ENCODE assay signal across 8 mouse cellular contexts in genomic region chr10:51553348-51554123, GRCm38 (mm10). TPM values are rescaled to one million over a fixed set of nuclear protein-coding genes. Genes with fewer than 3 reads are reported as not detected.
DNase-seq lines count a peak whose midpoint lies in the region; ATAC-seq and TF ChIP-seq lines count a peak whose summit lies in the region.

No protein-coding gene starts in this region.

- TF ChIP-seq EP300 in lung, postnatal 0 days (IDR thresholded peaks at IDR 0.05), result no peak

- no peaks in the 10 kb centered on the region for H3K36me3 ChIP-seq in forebrain, postnatal 0 days (ENCODE audit: insufficient read depth)
- no peaks in the 10 kb centered on the region for H3K36me3 ChIP-seq in hindbrain, embryonic 10.5 days
- no peaks in the 10 kb centered on the region for H3K36me3 ChIP-seq in lung, postnatal 0 days (ENCODE audit: insufficient read depth, low read length)

- H3K4me1 ChIP-seq in forebrain, postnatal 0 days (ENCODE audit: insufficient read depth), result no peaks in the 10 kb centered on the region
- 0 out of 2 replicates have a peak, but pooled peaks cover 2% of the 10 kb centered on the region for H3K4me1 ChIP-seq in hindbrain, embryonic 10.5 days (replicated peaks)
- no peaks in the 10 kb centered on the region for H3K4me1 ChIP-seq in lung, postnatal 0 days (ENCODE audit: insufficient read depth, low read depth, low read length)

- peak overlapping the region; percentile 29; the same call in 1 of the 2 replicates for H3K9ac ChIP-seq in forebrain, postnatal 0 days
- no peak overlapping the region for H3K9ac ChIP-seq in lung, postnatal 0 days (replicated peaks; ENCODE audit: low read depth)

- no peaks in the 10 kb centered on the region for H3K27me3 ChIP-seq in forebrain, postnatal 0 days (ENCODE audit: insufficient read depth, low read length)
- H3K27me3 ChIP-seq in hindbrain, embryonic 10.5 days (ENCODE audit: insufficient read depth, poor library complexity, severe bottlenecking), result no peaks in the 10 kb centered on the region
- no peaks in the 10 kb centered on the region for H3K27me3 ChIP-seq in lung, postnatal 0 days (replicated peaks; ENCODE audit: insufficient read depth, low read length)

- H3K4me3 ChIP-seq in forebrain, postnatal 0 days (ENCODE audit: low read depth, low read length), result peak overlapping the region; percentile 44
- H3K4me3 ChIP-seq in hindbrain, embryonic 10.5 days, result peak overlapping the region; percentile 61
- H3K4me3 ChIP-seq in lung, postnatal 0 days (ENCODE audit: low read depth, low read length), result peak overlapping the region; percentile 34

- under 1% methylated on average over 16 of the region's 16 CpGs for WGBS in forebrain, postnatal 0 days
- WGBS in hindbrain, embryonic 10.5 days, result 2% methylated on average over 16 of the region's 16 CpGs
- 1% methylated on average over 16 of the region's 16 CpGs for WGBS in lung, postnatal 0 days

- H3K4me2 ChIP-seq in forebrain, postnatal 0 days (ENCODE audit: low read depth), result peak overlapping the region; percentile 68
- peak overlapping the region; percentile 82 for H3K4me2 ChIP-seq in lung, postnatal 0 days (replicated peaks; ENCODE audit: low read depth, low read length)

- no peak overlapping the region for H3K27ac ChIP-seq in forebrain, postnatal 0 days (ENCODE audit: low read depth, low read length)
- H3K27ac ChIP-seq in hindbrain, embryonic 10.5 days, result peak overlapping the region; percentile 90
- no peak overlapping the region for H3K27ac ChIP-seq in lung, postnatal 0 days (ENCODE audit: low read length)

- peak; percentile 97 for ATAC-seq in forebrain, postnatal 0 days
- peak; percentile 80 for ATAC-seq in lung, postnatal 0 days

- DNase-seq in ES-CJ7 (ENCODE audit: low read depth, low spot score), result peak; percentile 74
- DNase-seq in cerebellum, adult 11 months, result peak; percentile 16
- peak; percentile 89 for DNase-seq in forebrain, postnatal 0 days
- peak; percentile 84 for DNase-seq in hindbrain, embryonic 10.5 days (ENCODE audit: low spot score)
- DNase-seq in layer of hippocampus, adult 9-10 months (ENCODE audit: low spot score), result peak; percentile 75
- peak; percentile 85 for DNase-seq in lung, postnatal 0 days (ENCODE audit: low spot score)
- DNase-seq in ovary, postnatal 36 days (ENCODE audit: low spot score), result peak; percentile 75
- peak; percentile 46 for DNase-seq in thymus, postnatal 14 days

- peak; percentile 86 for TF ChIP-seq CTCF in forebrain, postnatal 0 days (IDR thresholded peaks at IDR 0.05; ENCODE audit: low read depth)
- TF ChIP-seq CTCF in lung, postnatal 0 days (IDR thresholded peaks at IDR 0.05), result peak; percentile 82

- H3K9me3 ChIP-seq in forebrain, postnatal 0 days (ENCODE audit: low read length), result no peaks in the 10 kb centered on the region
- no peaks in the 10 kb centered on the region for H3K9me3 ChIP-seq in hindbrain, embryonic 10.5 days
- H3K9me3 ChIP-seq in lung, postnatal 0 days (ENCODE audit: low read length), result no peaks in the 10 kb centered on the region

RNA-seq across cellular contexts. Expression of gene Fam162b, which starts 36.8 kb away (rescaled TPM):
- total RNA-seq in forebrain, postnatal 0 days (2014; rRNA removed), result 2.0 TPM in 1 of 2 replicates, not detected in the other
- 1.9 and 3.0 TPM in 2 replicates for polyA plus RNA-seq in forebrain, postnatal 0 days (2015; fragmentation: Nextera tagmentation; extraction: Ambion mirVana)
- polyA plus RNA-seq in hindbrain, embryonic 10.5 days (2016; fragmentation: Nextera tagmentation; extraction: Ambion mirVana), result 2.5 and 4.9 TPM in 2 replicates
- 45.3 and 48.3 TPM in 2 replicates for polyA plus RNA-seq in lung, postnatal 0 days (2015; fragmentation: Nextera tagmentation; extraction: Ambion mirVana)

Comparison
In these comparisons a context has a peak if more than half of its experiments do, and no peak if none do; other contexts are left out.
1. DNase-seq: peak in every context shown above with its lines; median percentile 89 in forebrain, postnatal 0 days; 85 in lung, postnatal 0 days; 84 in hindbrain, embryonic 10.5 days; 75 in layer of hippocampus, adult 9-10 months; 75 in ovary, postnatal 36 days; 74 in ES-CJ7; 46 in thymus, postnatal 14 days; 16 in cerebellum, adult 11 months.